Mouse (Mus musculus): ENCODE results near the gene Cemip. TPM values are rescaled to one million over a fixed set of nuclear protein-coding genes. Genes with fewer than 3 reads are reported as not detected.

The Cemip gene
- total RNA-seq, 1 experiment from 2014 or later: not detected

- ATAC-seq (replicated peaks; ENCODE audit: insufficient number of reproducible peaks, low FRiP score, low TSS enrichment, poor library complexity, severe bottlenecking): no peak
Observed at GRCm38 (mm10) chr7:84042726-84043125, 43.6 kb downstream of the Cemip start.

- ATAC-seq (replicated peaks; ENCODE audit: insufficient number of reproducible peaks, low FRiP score, low TSS enrichment, poor library complexity, severe bottlenecking): no peak
Observed at GRCm38 (mm10) chr7:84039856-84040522, 46.3 kb downstream of the Cemip start.

GRCm38 (mm10) chr7:84038642-84039041 lies 47.7 kb downstream of the Cemip start:
- no peak for ATAC-seq (replicated peaks; ENCODE audit: insufficient number of reproducible peaks, low FRiP score, low TSS enrichment, poor library complexity, severe bottlenecking)

- no peak for ATAC-seq (replicated peaks; ENCODE audit: insufficient number of reproducible peaks, low FRiP score, low TSS enrichment, poor library complexity, severe bottlenecking)
Observed at GRCm38 (mm10) chr7:84032831-84033230, 53.5 kb downstream of the Cemip start.

- ATAC-seq (replicated peaks; ENCODE audit: insufficient number of reproducible peaks, low FRiP score, low TSS enrichment, poor library complexity, severe bottlenecking): no peak
Observed at GRCm38 (mm10) chr7:84029120-84029771, 57.1 kb downstream of the Cemip start.

- ATAC-seq (replicated peaks; ENCODE audit: insufficient number of reproducible peaks, low FRiP score, low TSS enrichment, poor library complexity, severe bottlenecking): no peak
Observed at GRCm38 (mm10) chr7:84028368-84028767, 57.9 kb downstream of the Cemip start.

GRCm38 (mm10) chr7:84026950-84027585 lies 59.2 kb downstream of the Cemip start:
- no peak for ATAC-seq (replicated peaks; ENCODE audit: insufficient number of reproducible peaks, low FRiP score, low TSS enrichment, poor library complexity, severe bottlenecking)

- no peak for ATAC-seq (replicated peaks; ENCODE audit: insufficient number of reproducible peaks, low FRiP score, low TSS enrichment, poor library complexity, severe bottlenecking)
Observed at GRCm38 (mm10) chr7:84026090-84026489, 60.2 kb downstream of the Cemip start.

- ATAC-seq (replicated peaks; ENCODE audit: insufficient number of reproducible peaks, low FRiP score, low TSS enrichment, poor library complexity, severe bottlenecking): no peak
Observed at GRCm38 (mm10) chr7:84023466-84023865, 62.8 kb downstream of the Cemip start.

GRCm38 (mm10) chr7:84022462-84022861 lies 63.8 kb downstream of the Cemip start:
- ATAC-seq (replicated peaks; ENCODE audit: insufficient number of reproducible peaks, low FRiP score, low TSS enrichment, poor library complexity, severe bottlenecking): no peak

- no peak for ATAC-seq (replicated peaks; ENCODE audit: insufficient number of reproducible peaks, low FRiP score, low TSS enrichment, poor library complexity, severe bottlenecking)
Observed at GRCm38 (mm10) chr7:84019381-84019780, 66.9 kb downstream of the Cemip start.

GRCm38 (mm10) chr7:84018291-84019266 lies 67.7 kb downstream of the Cemip start:
- no peak for ATAC-seq (replicated peaks; ENCODE audit: insufficient number of reproducible peaks, low FRiP score, low TSS enrichment, poor library complexity, severe bottlenecking)

- no peak for ATAC-seq (replicated peaks; ENCODE audit: insufficient number of reproducible peaks, low FRiP score, low TSS enrichment, poor library complexity, severe bottlenecking)
Observed at GRCm38 (mm10) chr7:84015050-84015449, 71.3 kb downstream of the Cemip start.

- ATAC-seq (replicated peaks; ENCODE audit: insufficient number of reproducible peaks, low FRiP score, low TSS enrichment, poor library complexity, severe bottlenecking): no peak
Observed at GRCm38 (mm10) chr7:84013656-84014055, 72.6 kb downstream of the Cemip start.

GRCm38 (mm10) chr7:84004357-84004756 lies 81.9 kb downstream of the Cemip start:
- no peak for ATAC-seq (replicated peaks; ENCODE audit: insufficient number of reproducible peaks, low FRiP score, low TSS enrichment, poor library complexity, severe bottlenecking)

GRCm38 (mm10) chr7:84001516-84001915 lies 84.8 kb downstream of the Cemip start:
- no peak for ATAC-seq (replicated peaks; ENCODE audit: insufficient number of reproducible peaks, low FRiP score, low TSS enrichment, poor library complexity, severe bottlenecking)

GRCm38 (mm10) chr7:84000671-84001070 lies 85.6 kb downstream of the Cemip start:
- ATAC-seq (replicated peaks; ENCODE audit: insufficient number of reproducible peaks, low FRiP score, low TSS enrichment, poor library complexity, severe bottlenecking): no peak

GRCm38 (mm10) chr7:83999647-84000046 lies 86.7 kb downstream of the Cemip start:
- no peak for ATAC-seq (replicated peaks; ENCODE audit: insufficient number of reproducible peaks, low FRiP score, low TSS enrichment, poor library complexity, severe bottlenecking)

GRCm38 (mm10) chr7:83994348-83994747 lies 92.0 kb downstream of the Cemip start:
- ATAC-seq (replicated peaks; ENCODE audit: insufficient number of reproducible peaks, low FRiP score, low TSS enrichment, poor library complexity, severe bottlenecking): no peak
